Mouse (Mus musculus) liver, embryonic 16.5 days (tissue): ENCODE data around the gene Ccdc73. TPM values are rescaled to one million over a fixed set of nuclear protein-coding genes. Genes with fewer than 3 reads are reported as not detected.
A peak's percentile ranks its signal among the peaks of the same experiment; 100 is the strongest.
"Not testable (repeated sequence)": the region's sequence is repeated elsewhere in the genome, so short reads cannot be mapped to it uniquely, and the experiment has no call there.

Experiments
- ATAC-seq: fragments of 200-750 bp; cut with Nextera tagmentation; 2 replicates; pipeline ENCODE4 v1.8.0; 2017; ENCODE audit warnings: low read depth, mild to moderate bottlenecking, moderate number of reproducible peaks, moderate library complexity
- H3K27ac ChIP-seq: fragments of 300-500 bp; sonication (generic); 2 replicates; pipeline ENCODE4 v1.5.1; 2014; ENCODE audit warnings: mild to moderate bottlenecking, low read length
- H3K27me3 ChIP-seq: fragments of 300-500 bp; sonication (generic); 2 replicates; pipeline ENCODE4 v1.6.1; 2014; ENCODE audit warnings: low read depth, low read length, mixed read lengths; ENCODE audit not compliant: control insufficient read depth, insufficient read depth
- H3K36me3 ChIP-seq: fragments of 300-500 bp; sonication (generic); 2 replicates; pipeline ENCODE4 v1.6.1; 2014; ENCODE audit warnings: mild to moderate bottlenecking; ENCODE audit not compliant: control insufficient read depth, insufficient read depth
- H3K4me1 ChIP-seq: fragments of 300-500 bp; sonication (generic); 2 replicates; pipeline ENCODE4 v1.6.1; 2014; ENCODE audit warnings: low read depth, low read length, mixed read lengths; ENCODE audit not compliant: control insufficient read depth
- H3K4me2 ChIP-seq: fragments of 300-500 bp; sonication (generic); 2 replicates; pipeline ENCODE4 v1.6.1; 2014; ENCODE audit warnings: low read depth, low read length, mixed read lengths
- H3K4me3 ChIP-seq: fragments of 300-500 bp; sonication (generic); 2 replicates; pipeline ENCODE4 v1.5.1; 2014; ENCODE audit warnings: low read depth, mild to moderate bottlenecking, low read length
- H3K9ac ChIP-seq: fragments of 300-500 bp; sonication (generic); 2 replicates; pipeline ENCODE4 v1.6.1; 2014; ENCODE audit warnings: low read depth, low read length
- H3K9me3 ChIP-seq: fragments of 300-500 bp; sonication (generic); replicated peaks from 2 replicates; pipeline ENCODE4 v1.6.1; 2016; ENCODE audit warnings: low read length; ENCODE audit not compliant: control insufficient read depth
- WGBS: fragments of 180-500 bp; shearing (Covaris S2); extraction: QIAGEN DNeasy Blood & Tissue Kit; methylation state at CpG from one replicate; pipeline ENCODE4 v1.1.7; 2014; ENCODE audit not compliant: insufficient replicate concordance; 5-methylcytosine and 5-hydroxymethylcytosine counted together
- polyA plus RNA-seq: library from polyadenylated mRNA; unstranded; fragments of >200 nt; fragmentation: Nextera tagmentation; extraction: Ambion mirVana; gene quantifications from 2 replicates; pipeline ENCODE4 v1.2.1, GENCODE M21; 2015

The Ccdc73 gene
- polyA plus RNA-seq, 1 experiment from 2014 or later: 2.1 TPM

DNA sequence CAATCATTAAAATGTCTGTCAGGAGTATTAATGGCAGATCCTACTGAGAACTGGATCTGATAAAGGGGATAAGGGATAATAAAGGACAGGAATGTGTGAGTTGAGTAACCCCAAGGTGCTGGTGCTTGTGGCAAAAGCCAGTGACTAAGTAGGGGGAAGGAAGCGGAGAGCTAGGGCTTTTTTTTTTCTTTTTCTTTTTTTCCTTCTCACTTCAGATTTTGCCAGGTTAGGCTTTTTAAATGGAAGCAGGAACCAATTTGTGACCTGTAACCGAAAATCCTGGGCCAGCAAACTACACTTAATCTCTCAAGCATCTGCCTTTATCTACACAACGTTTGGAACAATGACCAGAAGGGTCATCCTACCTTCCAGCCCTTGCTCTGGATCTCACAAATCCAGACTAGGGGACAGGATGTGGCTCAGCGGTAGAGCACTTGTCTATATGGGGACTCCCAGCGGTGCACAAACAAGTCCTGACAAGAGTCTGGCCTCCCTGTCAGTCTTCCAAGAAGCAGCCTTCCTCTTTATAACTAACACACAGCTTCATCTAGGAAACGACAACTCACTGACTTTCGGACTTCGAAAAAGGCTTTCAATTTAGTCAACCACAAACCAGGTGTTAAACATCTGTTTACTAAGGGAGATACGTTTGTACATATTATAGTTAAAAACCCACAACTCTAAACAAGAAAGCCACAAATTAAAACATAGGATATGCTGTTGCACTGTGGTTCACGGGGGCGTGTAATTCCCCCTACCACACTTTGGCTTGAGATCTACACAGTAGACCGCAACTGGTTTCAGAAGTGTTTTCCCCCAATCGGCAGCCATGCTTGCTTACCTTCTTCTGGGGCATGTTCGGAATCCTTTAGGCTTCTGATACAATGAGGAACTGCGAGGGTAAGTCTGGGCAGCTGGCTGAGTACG is 19.1 kb upstream of the Ccdc73 start:
- no peaks in the 10 kb centered on the region; the same call in 1 of the 2 replicates for H3K4me1 ChIP-seq
- H3K4me2 ChIP-seq: peak overlapping the region; percentile 56
- H3K9me3 ChIP-seq: no peaks in the 10 kb centered on the region
- 10% methylated on average over 16 of the region's 16 CpGs for WGBS
- H3K4me3 ChIP-seq: peak overlapping the region; percentile 50
- no peak overlapping the region for H3K27ac ChIP-seq
- H3K27me3 ChIP-seq: peaks cover 11% of the 10 kb centered on the region
- H3K36me3 ChIP-seq: no peaks in the 10 kb centered on the region
- H3K9ac ChIP-seq: no peak overlapping the region
- no peak for ATAC-seq

- Histone ChIP-seq H3K27ac (no peak within 1 kb of the TSS), H3K4me2 (peak within 1 kb of the TSS; percentile 56), H3K36me3 (no peaks in the 10 kb centered on the region), H3K9me3 (no peaks in the 10 kb centered on the region), H3K27me3 (peaks cover 11% of the 10 kb centered on the region), H3K9ac (no peak within 1 kb of the TSS), H3K4me1 (no peaks in the 10 kb centered on the region; the same call in 1 of the 2 replicates), H3K4me3 (peak within 1 kb of the TSS; percentile 50)
- ATAC-seq: peak; percentile 80
- WGBS: 1% methylated on average over 62 of the region's 62 CpGs
These were observed 18.2 kb upstream of the Ccdc73 start, which contains the start of gene Prrg4 for GRCm38 (mm10) chr2:104849276-104849990. TSS of gene Prrg4 (minus strand) at chr2:104849876.

DNA sequence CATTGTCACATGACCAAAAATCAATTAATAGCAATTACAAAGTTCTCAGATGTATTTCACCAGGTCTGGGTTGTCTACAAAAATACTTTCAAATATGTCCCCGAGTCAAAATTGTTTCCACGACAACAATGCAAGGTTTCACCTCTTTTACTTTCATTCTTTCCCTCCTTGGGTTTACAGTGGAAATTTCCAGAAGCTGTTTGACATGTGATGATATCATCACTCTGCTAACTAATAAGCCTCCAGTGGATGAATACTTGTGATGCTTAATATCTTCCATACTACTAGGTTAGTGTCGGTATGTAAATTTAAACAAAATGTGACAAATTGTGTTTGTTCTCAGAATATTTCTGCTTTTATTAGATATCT is 17.6 kb upstream of the Ccdc73 start:
- no peaks in the 10 kb centered on the region; the same call in 1 of the 2 replicates for H3K4me1 ChIP-seq
- H3K27ac ChIP-seq: no peak overlapping the region
- H3K27me3 ChIP-seq: peaks cover 11% of the 10 kb centered on the region
- peak overlapping the region; percentile 56 for H3K4me2 ChIP-seq
- 44% methylated on average over 3 of the region's 3 CpGs for WGBS
- no peaks in the 10 kb centered on the region for H3K9me3 ChIP-seq
- no peak for ATAC-seq
- H3K9ac ChIP-seq: no peak overlapping the region
- H3K4me3 ChIP-seq: peak overlapping the region; percentile 50
- no peaks in the 10 kb centered on the region for H3K36me3 ChIP-seq

DNA sequence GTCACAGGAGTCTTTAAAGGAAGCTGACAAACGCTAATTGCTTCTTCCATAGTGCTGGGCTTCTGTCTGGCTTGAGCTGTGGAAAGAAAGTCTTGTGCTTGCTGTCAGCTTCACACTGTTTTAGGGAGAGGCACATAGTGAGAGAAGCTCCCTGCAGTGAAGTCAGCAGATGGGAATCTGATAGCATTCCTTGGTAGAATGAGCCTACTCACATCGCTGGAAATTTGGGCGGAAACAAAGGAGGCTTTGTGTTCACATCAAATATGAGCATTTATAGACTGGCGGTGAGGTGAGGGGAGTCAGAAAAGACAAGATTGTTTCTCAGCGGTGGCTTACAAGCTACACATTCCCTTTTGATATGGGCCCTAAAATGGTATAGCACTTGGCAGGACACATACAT is 15.9 kb upstream of the Ccdc73 start:
- Histone ChIP-seq H3K4me1 (no peaks in the 10 kb centered on the region; the same call in 1 of the 2 replicates), H3K27ac (no peak overlapping the region), H3K9me3 (no peaks in the 10 kb centered on the region), H3K9ac (no peak overlapping the region), H3K4me3 (no peak overlapping the region), H3K36me3 (no peaks in the 10 kb centered on the region), H3K27me3 (peaks cover 11% of the 10 kb centered on the region), H3K4me2 (no peak overlapping the region)
- 47% methylated on average over 5 of the region's 5 CpGs for WGBS
- no peak for ATAC-seq

GRCm38 (mm10) chr2:104852546-104852945 is 15.1 kb upstream of the Ccdc73 start:
- Histone ChIP-seq H3K4me3 (no peak overlapping the region), H3K4me1 (no peaks in the 10 kb centered on the region; the same call in 1 of the 2 replicates), H3K27me3 (peaks cover 11% of the 10 kb centered on the region), H3K36me3 (no peaks in the 10 kb centered on the region), H3K9me3 (no peaks in the 10 kb centered on the region), H3K27ac (no peak overlapping the region), H3K4me2 (no peak overlapping the region), H3K9ac (no peak overlapping the region)
- WGBS: 77% methylated on average over 7 of the region's 7 CpGs
- ATAC-seq: no peak

GRCm38 (mm10) chr2:104854836-104855235 is 12.8 kb upstream of the Ccdc73 start:
- ATAC-seq: no peak
- Histone ChIP-seq H3K4me3 (no peak overlapping the region), H3K36me3 (no peaks in the 10 kb centered on the region), H3K9ac (no peak overlapping the region), H3K27ac (no peak overlapping the region), H3K27me3 (peaks cover 6% of the 10 kb centered on the region), H3K4me1 (no peaks in the 10 kb centered on the region), H3K4me2 (no peak overlapping the region), H3K9me3 (no peaks in the 10 kb centered on the region)
- 55% methylated on average over 1 of the region's 1 CpGs for WGBS

- no peak overlapping the region for H3K4me3 ChIP-seq
- H3K27ac ChIP-seq: no peak overlapping the region
- H3K4me2 ChIP-seq: no peak overlapping the region
- H3K9ac ChIP-seq: no peak overlapping the region
- WGBS: 48% methylated on average over 3 of the region's 3 CpGs
- no peaks in the 10 kb centered on the region for H3K9me3 ChIP-seq
- no peaks in the 10 kb centered on the region for H3K36me3 ChIP-seq
- no peaks in the 10 kb centered on the region for H3K4me1 ChIP-seq
- peaks cover 4% of the 10 kb centered on the region for H3K27me3 ChIP-seq
- ATAC-seq: no peak
These were observed 11.9 kb upstream of the Ccdc73 start for GRCm38 (mm10) chr2:104855732-104856131.

- no peak overlapping the region for H3K9ac ChIP-seq
- no peaks in the 10 kb centered on the region for H3K9me3 ChIP-seq
- WGBS: 40% methylated on average over 1 of the region's 1 CpGs
- ATAC-seq: no peak
- H3K4me3 ChIP-seq: no peak overlapping the region
- H3K4me1 ChIP-seq: no peaks in the 10 kb centered on the region
- no peaks in the 10 kb centered on the region for H3K27me3 ChIP-seq
- no peaks in the 10 kb centered on the region for H3K36me3 ChIP-seq
- H3K4me2 ChIP-seq: no peak overlapping the region
- no peak overlapping the region for H3K27ac ChIP-seq
These were observed 11.4 kb upstream of the Ccdc73 start for GRCm38 (mm10) chr2:104856218-104856617.

- not testable (repeated sequence) for H3K27me3 ChIP-seq, H3K9ac ChIP-seq, H3K27ac ChIP-seq, H3K4me2 ChIP-seq, H3K4me3 ChIP-seq, ATAC-seq, H3K36me3 ChIP-seq, H3K9me3 ChIP-seq, H3K4me1 ChIP-seq
- 79% methylated on average over 3 of the region's 3 CpGs for WGBS
These were observed 9.5 kb upstream of the Ccdc73 start for GRCm38 (mm10) chr2:104858083-104858482.
